Mouse (Mus musculus) heart, embryonic 10.5 days (tissue): ENCODE measurements around the gene Atp6v1g2. TPM values are rescaled to one million over a fixed set of nuclear protein-coding genes. Genes with fewer than 3 reads are reported as not detected.

Experiments used
- DNase-seq: peaks from one replicate; pipeline ENCODE4 v3.0.0-alpha.2; 2017; ENCODE audit warnings: low spot score
- H3K27ac ChIP-seq: fragments of 300-500 bp; sonication (generic); 2 replicates; pipeline ENCODE4 v1.5.1; 2016; ENCODE audit warnings: mild to moderate bottlenecking
- H3K27me3 ChIP-seq: fragments of 300-500 bp; sonication (generic); 2 replicates; pipeline ENCODE4 v1.6.1; 2016; ENCODE audit warnings: mild to moderate bottlenecking; ENCODE audit not compliant: poor library complexity, insufficient read depth, severe bottlenecking
- H3K36me3 ChIP-seq: fragments of 300-500 bp; sonication (generic); 2 replicates; pipeline ENCODE4 v1.6.1; 2016; ENCODE audit warnings: mild to moderate bottlenecking, moderate library complexity
- H3K4me1 ChIP-seq: fragments of 300-500 bp; sonication (generic); 2 replicates; pipeline ENCODE4 v1.6.1; 2016; ENCODE audit warnings: mild to moderate bottlenecking
- H3K4me3 ChIP-seq: fragments of 300-500 bp; sonication (generic); 2 replicates; pipeline ENCODE4 v1.5.1; 2016; ENCODE audit warnings: mild to moderate bottlenecking, moderate library complexity
- H3K9me3 ChIP-seq: fragments of 300-500 bp; sonication (generic); 2 replicates; pipeline ENCODE4 v1.6.1; 2016; ENCODE audit warnings: mild to moderate bottlenecking, moderate library complexity
- WGBS: fragments of 180-500 bp; shearing (Covaris S2); methylation state at CpG from one replicate; pipeline ENCODE4 v1.1.7; 2016; 5-methylcytosine and 5-hydroxymethylcytosine counted together
- polyA plus RNA-seq: library from polyadenylated mRNA; unstranded; fragments of >200 nt; fragmentation: Nextera tagmentation; extraction: Ambion mirVana; gene quantifications from 2 replicates; pipeline ENCODE4 v1.2.1, GENCODE M21; 2016

Atp6v1g2 gene
- polyA plus RNA-seq, 1 experiment from 2014 or later = 6.5 TPM

DNA sequence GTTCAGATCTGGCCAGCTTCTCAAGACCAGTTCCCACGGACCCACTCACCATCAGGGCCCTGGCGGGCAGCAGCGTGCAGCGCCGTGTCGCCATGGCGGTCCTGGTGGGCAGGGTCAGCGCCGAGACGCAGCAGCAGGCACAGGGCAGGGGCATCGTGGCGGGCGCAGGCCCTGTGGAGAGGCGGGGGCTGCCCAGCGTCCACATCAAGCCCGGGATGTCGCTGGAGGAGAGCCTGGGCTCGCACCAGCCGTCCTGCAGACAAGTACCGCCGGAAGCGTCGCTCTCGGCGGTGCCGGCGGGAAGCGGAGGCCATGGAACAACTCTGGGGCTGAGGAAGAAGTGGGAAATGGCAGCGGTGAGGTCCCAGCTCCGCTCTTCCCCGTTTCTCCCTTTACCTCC lies 1.4 kb downstream of the Atp6v1g2 start:
- Histone ChIP-seq H3K36me3 (peaks cover 24% of the 10 kb centered on the region), H3K4me3 (peak overlapping the region; percentile 79), H3K27ac (peak overlapping the region; percentile 97), H3K4me1 (peaks cover 37% of the 10 kb centered on the region), H3K27me3 (no peaks in the 10 kb centered on the region), H3K9me3 (no peaks in the 10 kb centered on the region)
- DNase-seq = no peak
- 5% methylated on average over 31 of the region's 31 CpGs for WGBS

DNA sequence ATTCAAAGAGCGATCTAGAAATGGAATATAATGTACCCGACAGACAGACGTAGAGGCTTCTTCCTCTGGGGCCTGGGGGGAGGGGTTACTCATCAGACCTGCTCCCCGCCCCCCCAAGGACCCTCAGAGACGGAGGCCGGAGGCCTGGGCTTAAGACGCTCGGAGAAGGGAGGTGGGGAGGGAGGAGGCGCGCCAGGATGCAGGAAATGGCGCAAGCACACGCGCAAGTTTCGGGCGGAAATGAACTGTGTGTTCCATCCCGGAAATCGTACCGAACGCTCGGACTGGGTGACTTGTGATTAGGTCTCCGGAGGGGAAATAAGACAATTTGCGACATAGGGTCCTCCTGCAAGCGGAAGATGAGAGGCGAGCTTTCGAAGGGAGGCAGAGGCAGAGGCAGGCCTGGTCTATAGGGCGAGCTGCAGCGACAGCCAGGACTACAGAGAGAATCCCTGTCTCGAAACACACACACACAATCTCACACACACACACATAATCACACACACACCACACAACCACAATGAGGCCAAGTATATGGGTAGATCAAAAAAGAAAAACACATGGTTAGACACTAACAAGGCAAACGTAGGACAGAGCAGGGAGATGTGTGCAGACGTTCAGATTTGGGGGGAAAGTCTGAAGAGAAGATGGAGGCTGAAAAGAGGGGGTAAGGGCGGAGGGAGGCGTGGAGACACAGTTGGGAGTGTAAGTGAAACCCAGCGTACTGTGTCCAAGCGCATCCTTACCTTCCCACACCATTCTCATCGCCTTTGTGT lies 2.3 kb downstream of the Atp6v1g2 start, which contains the start of gene Nfkbil1:
Gene Nfkbil1, minus strand, starts transcription at position 179 of the 776 bp plus-strand sequence.
- Histone ChIP-seq H3K9me3 (no peaks in the 10 kb centered on the region), H3K4me3 (peak within 1 kb of the TSS; percentile 79), H3K4me1 (peaks cover 46% of the 10 kb centered on the region), H3K36me3 (peaks cover 17% of the 10 kb centered on the region), H3K27me3 (no peaks in the 10 kb centered on the region), H3K27ac (peak within 1 kb of the TSS; percentile 97)
- peak; percentile 97 for DNase-seq
- under 1% methylated on average over 35 of the region's 35 CpGs for whole genome bisulfite sequencing

DNA sequence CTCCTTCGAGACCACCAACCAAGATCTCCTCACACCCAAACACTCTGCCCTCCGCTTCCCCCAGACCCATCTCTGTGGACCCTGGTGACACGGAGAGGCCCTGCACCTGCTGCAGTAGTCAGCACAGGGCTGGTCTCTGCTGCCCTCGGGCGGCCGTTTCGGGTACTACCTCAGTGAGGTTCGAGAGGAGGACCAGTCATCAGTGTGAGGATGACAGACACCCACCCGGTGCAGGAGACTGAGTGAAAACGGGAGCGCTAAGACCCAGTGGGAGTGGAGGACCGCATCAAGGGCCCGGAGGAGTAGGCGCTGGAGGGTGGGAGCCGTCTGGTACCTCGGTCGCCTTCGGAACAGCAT lies 2.9 kb downstream of the Atp6v1g2 start:
- Histone ChIP-seq H3K4me1 (peaks cover 48% of the 10 kb centered on the region), H3K4me3 (peak overlapping the region; percentile 79), H3K9me3 (no peaks in the 10 kb centered on the region), H3K27ac (peak overlapping the region; percentile 97), H3K27me3 (no peaks in the 10 kb centered on the region), H3K36me3 (peaks cover 12% of the 10 kb centered on the region; the same call in 1 of the 2 replicates)
- WGBS = under 1% methylated on average over 18 of the region's 18 CpGs
- peak; percentile 97 for DNase-seq

GRCm38 (mm10) chr17:35236996-35237395 lies 3.5 kb downstream of the Atp6v1g2 start:
- H3K27ac ChIP-seq = 0 out of 2 replicates have a peak overlapping the region, but pooled peaks have one; percentile 97
- 0 out of 2 replicates have a peak overlapping the region, but pooled peaks have one; percentile 79 for H3K4me3 ChIP-seq

GRCm38 (mm10) chr17:35237504-35237903 lies 4.0 kb downstream of the Atp6v1g2 start:
- Histone ChIP-seq H3K27ac (no peak overlapping the region), H3K4me1 (peaks cover 39% of the 10 kb centered on the region), H3K27me3 (no peaks in the 10 kb centered on the region), H3K4me3 (no peak overlapping the region), H3K9me3 (no peaks in the 10 kb centered on the region), H3K36me3 (peaks cover 11% of the 10 kb centered on the region; the same call in 1 of the 2 replicates)
- WGBS = 78% methylated on average over 12 of the region's 12 CpGs
- no peak for DNase-seq

More at GRCm38 (mm10) chr17:35236996-35237395, 3.5 kb downstream of the Atp6v1g2 start:
- no peaks in the 10 kb centered on the region for H3K9me3 ChIP-seq
- H3K27me3 ChIP-seq = no peaks in the 10 kb centered on the region
- no peak for DNase-seq
- WGBS = 67% methylated on average over 9 of the region's 9 CpGs
- H3K36me3 ChIP-seq = peaks cover 11% of the 10 kb centered on the region; the same call in 1 of the 2 replicates
- peaks cover 45% of the 10 kb centered on the region for H3K4me1 ChIP-seq

DNA sequence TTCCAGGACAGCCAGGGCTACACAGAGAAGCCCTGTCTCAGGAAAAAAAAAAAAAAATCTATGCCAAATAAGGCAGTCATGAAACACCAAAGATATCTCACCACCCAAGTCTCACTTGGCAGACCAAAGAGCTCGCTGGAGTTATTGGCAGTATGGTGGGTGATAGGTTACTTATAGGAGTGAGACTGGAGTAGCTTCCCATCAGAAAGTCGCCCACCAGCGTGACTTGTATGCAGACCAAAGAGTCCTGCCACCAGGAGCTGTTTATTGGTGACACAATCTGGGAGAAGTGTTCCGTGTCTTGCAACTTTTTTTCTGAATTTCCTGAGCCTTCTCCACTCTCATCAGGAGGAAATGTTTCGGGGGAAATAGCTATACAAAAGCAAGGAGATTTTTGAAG lies 6.2 kb downstream of the Atp6v1g2 start:
- H3K9me3 ChIP-seq = no peaks in the 10 kb centered on the region
- WGBS = 81% methylated on average over 5 of the region's 5 CpGs
- no peak overlapping the region for H3K4me3 ChIP-seq
- peaks cover 18% of the 10 kb centered on the region for H3K36me3 ChIP-seq
- no peak for DNase-seq
- no peaks in the 10 kb centered on the region for H3K27me3 ChIP-seq
- peak overlapping the region; percentile 100; the same call in 1 of the 2 replicates for H3K27ac ChIP-seq
- peaks cover 41% of the 10 kb centered on the region for H3K4me1 ChIP-seq

- Histone ChIP-seq H3K27me3 (no peaks in the 10 kb centered on the region), H3K27ac (peak overlapping the region; percentile 100), H3K4me3 (peak overlapping the region; percentile 76), H3K4me1 (peaks cover 46% of the 10 kb centered on the region), H3K9me3 (no peaks in the 10 kb centered on the region), H3K36me3 (peaks cover 28% of the 10 kb centered on the region)
- WGBS = 31% methylated on average over 12 of the region's 12 CpGs
- no peak for DNase-seq
Measured at GRCm38 (mm10) chr17:35240384-35241304, 7.2 kb downstream of the Atp6v1g2 start.

- WGBS = under 1% methylated on average over 69 of the region's 69 CpGs
Measured at GRCm38 (mm10) chr17:35241305-35242014, 8.0 kb downstream of the Atp6v1g2 start, which contains the start of gene Ddx39b. Ddx39b (plus strand) TSS chr17:35241746.

GRCm38 (mm10) chr17:35242015-35242941 lies 8.8 kb downstream of the Atp6v1g2 start:
- H3K9me3 ChIP-seq = no peaks in the 10 kb centered on the region
- H3K27ac ChIP-seq = peak overlapping the region; percentile 100
- H3K27me3 ChIP-seq = no peaks in the 10 kb centered on the region
- H3K36me3 ChIP-seq = peaks cover 44% of the 10 kb centered on the region
- H3K4me1 ChIP-seq = peaks cover 48% of the 10 kb centered on the region
- WGBS = under 1% methylated on average over 55 of the region's 55 CpGs
- DNase-seq = peak; percentile 91
- H3K4me3 ChIP-seq = peak overlapping the region; percentile 76

More at GRCm38 (mm10) chr17:35241305-35242014, 8.0 kb downstream of the Atp6v1g2 start, which contains the start of gene Ddx39b:
- no peaks in the 10 kb centered on the region for H3K9me3 ChIP-seq
- no peaks in the 10 kb centered on the region for H3K27me3 ChIP-seq
- DNase-seq = peak; percentile 98
- H3K36me3 ChIP-seq = peaks cover 36% of the 10 kb centered on the region
- peaks cover 50% of the 10 kb centered on the region for H3K4me1 ChIP-seq
- H3K4me3 ChIP-seq = peak within 1 kb of the TSS; percentile 76
- H3K27ac ChIP-seq = peak within 1 kb of the TSS; percentile 100

GRCm38 (mm10) chr17:35243086-35243485 lies 9.6 kb downstream of the Atp6v1g2 start:
- peak overlapping the region; percentile 100 for H3K27ac ChIP-seq
- no peak for DNase-seq
- 22% methylated on average over 16 of the region's 16 CpGs for WGBS
- H3K9me3 ChIP-seq = no peaks in the 10 kb centered on the region
- peaks cover 48% of the 10 kb centered on the region for H3K4me1 ChIP-seq
- H3K36me3 ChIP-seq = peaks cover 51% of the 10 kb centered on the region
- no peaks in the 10 kb centered on the region for H3K27me3 ChIP-seq
- H3K4me3 ChIP-seq = peak overlapping the region; percentile 76

DNA sequence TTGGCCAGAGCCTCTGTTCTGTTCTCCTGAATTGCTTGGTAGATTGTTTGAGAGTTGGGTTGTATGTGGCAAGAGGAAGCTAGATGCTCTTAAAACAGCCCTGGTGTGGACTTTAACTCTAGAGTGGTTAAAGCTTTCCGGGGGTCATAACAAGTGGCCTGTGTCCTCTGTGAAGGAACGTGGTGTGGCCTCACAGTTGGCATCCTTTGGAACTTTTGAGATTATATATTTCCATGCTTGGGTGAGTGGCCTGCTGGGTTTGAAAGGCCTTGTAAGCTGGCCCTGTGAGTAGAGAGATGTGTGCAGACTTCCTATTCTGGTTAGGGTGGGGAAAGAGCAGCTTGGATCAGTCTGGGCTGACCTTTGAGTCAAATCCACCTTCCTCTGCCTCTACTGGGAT lies 11.5 kb downstream of the Atp6v1g2 start:
- Histone ChIP-seq H3K36me3 (peaks cover 70% of the 10 kb centered on the region), H3K9me3 (no peaks in the 10 kb centered on the region), H3K4me3 (peak overlapping the region; percentile 76; the same call in 1 of the 2 replicates), H3K4me1 (peaks cover 45% of the 10 kb centered on the region), H3K27ac (no peak overlapping the region), H3K27me3 (no peaks in the 10 kb centered on the region)
- 81% methylated on average over 2 of the region's 2 CpGs for WGBS
- no peak for DNase-seq
